Mouse (Mus musculus): ENCODE measurements around the gene Igsf8.

DNA sequence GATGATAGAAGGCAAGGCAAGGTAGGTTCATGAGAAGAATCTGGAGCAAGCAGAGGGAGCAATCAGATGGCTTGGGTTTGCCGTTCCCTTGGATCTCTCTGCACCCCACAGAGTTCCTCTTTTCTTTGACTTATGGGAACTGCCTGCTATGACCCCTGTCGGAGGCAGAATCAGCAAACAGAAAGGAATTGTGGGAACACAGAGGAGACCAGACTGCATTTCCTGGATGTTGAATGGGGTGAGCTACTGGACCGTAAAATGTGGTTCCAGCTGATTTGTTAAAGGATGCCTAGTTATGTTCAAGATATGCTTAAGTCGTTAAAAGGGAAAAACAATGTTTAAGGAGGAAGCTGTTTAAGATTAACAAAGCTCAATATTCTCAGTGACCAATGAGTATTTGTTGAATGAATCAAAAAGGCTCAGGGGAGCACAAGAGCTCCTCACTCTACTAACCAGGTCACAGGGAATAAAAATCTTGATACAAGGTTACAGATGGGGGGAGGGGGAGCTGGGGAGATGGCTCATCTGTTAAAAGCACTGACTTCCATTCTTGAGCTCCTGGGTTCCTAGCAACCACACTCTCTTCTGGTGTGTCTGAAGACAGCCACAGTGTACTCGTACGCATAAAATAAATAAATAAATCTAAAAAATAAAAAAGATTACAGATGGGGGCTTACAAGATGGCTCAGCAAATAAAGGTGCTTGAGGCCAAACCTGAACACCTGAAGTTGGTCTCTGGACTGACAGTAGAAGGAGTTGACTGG is 20.3 kb upstream of the Igsf8 start:
- TF ChIP-seq CTCF (IDR thresholded peaks at IDR 0.05; ENCODE audit: low read depth) (no peak), EP300 (IDR thresholded peaks at IDR 0.05; ENCODE audit: low read depth) (no peak)
